Comparison of ENCODE assay signal across 20 mouse cellular contexts in genomic region chr11:52458281-52458680, GRCm38 (mm10).
"Had no signal": no experiment of that assay in that cellular context is flagged by ENCODE, and none has a peak within 500 bp of the region (broad histone marks: within the 10 kb centered on the region; RNA-seq: fewer than 3 reads in every experiment).

No protein-coding gene starts in this region.

- H3K9ac ChIP-seq: limb, embryonic 12.5 days; liver, embryonic 12.5 days; liver, embryonic 15.5 days; lung, embryonic 15.5 days; neural tube, embryonic 12.5 days had no signal

- ATAC-seq: intestine, postnatal 0 days; liver, embryonic 12.5 days had no signal

- H3K4me1 ChIP-seq: limb, embryonic 12.5 days; liver, embryonic 12.5 days; liver, embryonic 15.5 days; lung, embryonic 15.5 days had no signal

- H3K27me3 ChIP-seq: liver, embryonic 12.5 days; liver, embryonic 15.5 days; lung, embryonic 15.5 days; neural tube, embryonic 12.5 days had no signal

- H3K36me3 ChIP-seq: limb, embryonic 12.5 days; liver, embryonic 12.5 days; liver, embryonic 15.5 days; lung, embryonic 15.5 days; midbrain, embryonic 10.5 days; neural tube, embryonic 12.5 days had no signal

- H3K4me3 ChIP-seq: left cerebral cortex, adult 2 months; limb, embryonic 12.5 days; liver, embryonic 12.5 days; liver, embryonic 15.5 days; lung, embryonic 15.5 days; megakaryocyte, embryonic 14.5 days; midbrain, embryonic 10.5 days; neural tube, embryonic 12.5 days had no signal

- H3K9me3 ChIP-seq: limb, embryonic 12.5 days; liver, embryonic 12.5 days; liver, embryonic 15.5 days; lung, embryonic 15.5 days; midbrain, embryonic 10.5 days had no signal

- H3K4me2 ChIP-seq: limb, embryonic 12.5 days; liver, embryonic 12.5 days; liver, embryonic 15.5 days; lung, embryonic 15.5 days; neural tube, embryonic 12.5 days had no signal

- DNase-seq: kidney, adult 2 months; kidney, postnatal 36 days; layer of hippocampus, postnatal 36 days; liver; lung, adult 18-20 months; lung, postnatal 10 days; lung, postnatal 36 days; midbrain, embryonic 14.5 days; thymus, postnatal 25 days had no signal

- H3K27ac ChIP-seq: kidney, postnatal 0 days; left cerebral cortex, adult 2 months; limb, embryonic 12.5 days; liver, embryonic 12.5 days; liver, embryonic 15.5 days; lung, embryonic 15.5 days; midbrain, embryonic 10.5 days; neural tube, embryonic 12.5 days; stomach, postnatal 0 days had no signal
